Mouse (Mus musculus): ENCODE results near the gene Ccrl2. TPM values are rescaled to one million over a fixed set of nuclear protein-coding genes. Genes with fewer than 3 reads are reported as not detected.

Gene Ccrl2
- polyA plus RNA-seq, 1 experiment from 2014 or later = 0.68 TPM

DNA sequence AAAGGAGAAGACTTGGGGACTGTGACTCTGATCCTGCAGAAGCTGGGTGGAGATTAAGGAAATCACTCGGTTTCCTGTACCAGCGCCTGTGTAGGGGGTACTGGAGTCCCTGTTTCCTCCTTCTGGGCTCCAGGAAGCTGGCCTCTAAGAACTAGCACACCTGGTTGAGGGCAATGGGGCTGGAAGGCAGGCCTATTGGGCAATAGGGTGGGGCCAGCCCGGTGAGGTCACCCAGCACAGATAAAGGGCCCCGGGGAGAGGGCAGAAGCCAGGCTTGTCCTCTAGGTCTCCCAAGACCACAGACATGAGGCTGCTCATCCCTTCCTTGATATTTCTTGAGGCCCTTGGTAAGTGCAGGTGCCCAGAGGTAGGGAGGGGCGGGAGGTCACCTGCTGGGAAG lies 38.3 kb downstream of the Ccrl2 start, which contains the start of gene Ltf:
Gene Ltf (plus strand): TSS at position 250 of the 400 bp plus-strand sequence.
- ATAC-seq (ENCODE audit: low FRiP score) = no peak
- no peak within 1 kb of the TSS for H3K4me3 ChIP-seq (ENCODE audit: low read depth, low read length)
- H3K27ac ChIP-seq (ENCODE audit: low read depth, low read length) = no peak within 1 kb of the TSS
- H3K27me3 ChIP-seq (ENCODE audit: control insufficient read depth, insufficient read depth, low read length) = no peaks in the 10 kb centered on the region
- DNase-seq (ENCODE audit: low spot score) = no peak
- 80% methylated on average over 5 of the region's 5 CpGs for WGBS
- H3K4me1 ChIP-seq (replicated peaks; ENCODE audit: control insufficient read depth, insufficient read depth, low read length) = no peaks in the 10 kb centered on the region
- no peak within 1 kb of the TSS for H3K4me2 ChIP-seq (replicated peaks; ENCODE audit: low read depth, low read length)
- H3K9me3 ChIP-seq (ENCODE audit: control insufficient read depth, low read length) = no peaks in the 10 kb centered on the region
- no peaks in the 10 kb centered on the region for H3K36me3 ChIP-seq (ENCODE audit: control insufficient read depth, insufficient read depth, low read length)
- no peak within 1 kb of the TSS for H3K9ac ChIP-seq (ENCODE audit: low read depth, low read length)

GRCm38 (mm10) chr9:111015658-111016057 lies 41.7 kb downstream of the Ccrl2 start:
- DNase-seq (ENCODE audit: low spot score) (no peak), ATAC-seq (ENCODE audit: low FRiP score) (no peak)
- H3K9ac ChIP-seq (ENCODE audit: low read depth, low read length) = no peak overlapping the region
- H3K4me2 ChIP-seq (replicated peaks; ENCODE audit: low read depth, low read length) = no peak overlapping the region
- H3K4me1 ChIP-seq (replicated peaks; ENCODE audit: control insufficient read depth, insufficient read depth, low read length) = no peaks in the 10 kb centered on the region
- 84% methylated on average over 4 of the region's 4 CpGs for WGBS
- H3K27me3 ChIP-seq (ENCODE audit: control insufficient read depth, insufficient read depth, low read length) = no peaks in the 10 kb centered on the region
- H3K9me3 ChIP-seq (ENCODE audit: control insufficient read depth, low read length) = no peaks in the 10 kb centered on the region
- no peak overlapping the region for H3K4me3 ChIP-seq (ENCODE audit: low read depth, low read length)
- no peaks in the 10 kb centered on the region for H3K36me3 ChIP-seq (ENCODE audit: control insufficient read depth, insufficient read depth, low read length)
- no peak overlapping the region for H3K27ac ChIP-seq (ENCODE audit: low read depth, low read length)

- ATAC-seq (ENCODE audit: low FRiP score) = no peak
- Histone ChIP-seq H3K27ac (ENCODE audit: low read depth, low read length) (no peak overlapping the region), H3K4me2 (replicated peaks; ENCODE audit: low read depth, low read length) (no peak overlapping the region), H3K9ac (ENCODE audit: low read depth, low read length) (no peak overlapping the region), H3K27me3 (ENCODE audit: control insufficient read depth, insufficient read depth, low read length) (no peaks in the 10 kb centered on the region), H3K4me1 (replicated peaks; ENCODE audit: control insufficient read depth, insufficient read depth, low read length) (no peaks in the 10 kb centered on the region), H3K36me3 (ENCODE audit: control insufficient read depth, insufficient read depth, low read length) (no peaks in the 10 kb centered on the region), H3K9me3 (ENCODE audit: control insufficient read depth, low read length) (no peaks in the 10 kb centered on the region), H3K4me3 (ENCODE audit: low read depth, low read length) (no peak overlapping the region)
- DNase-seq (ENCODE audit: low spot score) = no peak
- WGBS = 76% methylated on average over 3 of the region's 3 CpGs
Observed at GRCm38 (mm10) chr9:111012041-111012440, 45.3 kb downstream of the Ccrl2 start.

GRCm38 (mm10) chr9:111011550-111011949 lies 45.8 kb downstream of the Ccrl2 start:
- Histone ChIP-seq H3K4me1 (replicated peaks; ENCODE audit: control insufficient read depth, insufficient read depth, low read length) (no peaks in the 10 kb centered on the region), H3K9me3 (ENCODE audit: control insufficient read depth, low read length) (no peaks in the 10 kb centered on the region), H3K27me3 (ENCODE audit: control insufficient read depth, insufficient read depth, low read length) (no peaks in the 10 kb centered on the region), H3K4me3 (ENCODE audit: low read depth, low read length) (no peak overlapping the region), H3K36me3 (ENCODE audit: control insufficient read depth, insufficient read depth, low read length) (no peaks in the 10 kb centered on the region), H3K27ac (ENCODE audit: low read depth, low read length) (no peak overlapping the region), H3K9ac (ENCODE audit: low read depth, low read length) (no peak overlapping the region), H3K4me2 (replicated peaks; ENCODE audit: low read depth, low read length) (no peak overlapping the region)
- DNase-seq (ENCODE audit: low spot score) (no peak), ATAC-seq (ENCODE audit: low FRiP score) (no peak)
- 77% methylated on average over 9 of the region's 9 CpGs for WGBS

DNA sequence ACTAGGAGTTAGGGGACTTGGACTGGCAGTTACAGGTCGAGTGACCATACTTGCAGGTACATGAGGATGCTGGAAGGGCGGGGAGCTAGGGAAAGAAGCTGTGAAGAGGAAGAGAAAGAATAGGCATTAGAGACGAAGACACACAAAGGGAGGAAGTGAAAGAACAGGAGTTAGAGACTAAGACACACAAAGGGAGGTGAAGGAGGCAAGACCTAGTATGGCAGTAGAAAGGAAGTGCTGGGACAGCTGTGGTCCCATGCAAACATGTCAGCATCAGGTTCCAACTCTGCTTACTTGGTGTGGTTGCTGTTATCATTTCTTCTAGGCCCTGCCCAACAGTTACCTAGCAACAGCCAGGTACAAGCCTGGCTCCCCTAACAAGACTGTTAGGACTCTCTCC lies 47.6 kb downstream of the Ccrl2 start:
- Histone ChIP-seq H3K4me3 (ENCODE audit: low read depth, low read length) (no peak overlapping the region), H3K27ac (ENCODE audit: low read depth, low read length) (no peak overlapping the region), H3K27me3 (ENCODE audit: control insufficient read depth, insufficient read depth, low read length) (no peaks in the 10 kb centered on the region), H3K4me2 (replicated peaks; ENCODE audit: low read depth, low read length) (no peak overlapping the region), H3K9me3 (ENCODE audit: control insufficient read depth, low read length) (no peaks in the 10 kb centered on the region), H3K9ac (ENCODE audit: low read depth, low read length) (no peak overlapping the region), H3K4me1 (replicated peaks; ENCODE audit: control insufficient read depth, insufficient read depth, low read length) (no peaks in the 10 kb centered on the region), H3K36me3 (ENCODE audit: control insufficient read depth, insufficient read depth, low read length) (no peaks in the 10 kb centered on the region)
- 73% methylated on average over 3 of the region's 3 CpGs for WGBS
- no peak for DNase-seq (ENCODE audit: low spot score)
- no peak for ATAC-seq (ENCODE audit: low FRiP score)

- WGBS = 92% methylated on average over 2 of the region's 2 CpGs
- no peak overlapping the region for H3K4me2 ChIP-seq (replicated peaks; ENCODE audit: low read depth, low read length)
- H3K27ac ChIP-seq (ENCODE audit: low read depth, low read length) = no peak overlapping the region
- no peak overlapping the region for H3K4me3 ChIP-seq (ENCODE audit: low read depth, low read length)
- no peaks in the 10 kb centered on the region for H3K27me3 ChIP-seq (ENCODE audit: control insufficient read depth, insufficient read depth, low read length)
- H3K9me3 ChIP-seq (ENCODE audit: control insufficient read depth, low read length) = no peaks in the 10 kb centered on the region
- DNase-seq (ENCODE audit: low spot score) (no peak), ATAC-seq (ENCODE audit: low FRiP score) (no peak)
- no peaks in the 10 kb centered on the region for H3K36me3 ChIP-seq (ENCODE audit: control insufficient read depth, insufficient read depth, low read length)
- H3K9ac ChIP-seq (ENCODE audit: low read depth, low read length) = no peak overlapping the region
- no peaks in the 10 kb centered on the region for H3K4me1 ChIP-seq (replicated peaks; ENCODE audit: control insufficient read depth, insufficient read depth, low read length)
Observed at GRCm38 (mm10) chr9:111006544-111006943, 50.8 kb downstream of the Ccrl2 start.

Other genes with a start within 250 kb of the Ccrl2 start
- not detected in 2 replicates for gene Prss44, start 243.5 kb downstream of the Ccrl2 start, polyA plus RNA-seq (2014; fragmentation: Nextera tagmentation; extraction: Ambion mirVana)
- not detected in 2 replicates for gene Prss43, start 230.8 kb downstream of the Ccrl2 start, polyA plus RNA-seq (2014; fragmentation: Nextera tagmentation; extraction: Ambion mirVana)
- gene Prss45, start 222.9 kb downstream of the Ccrl2 start, polyA plus RNA-seq (2014; fragmentation: Nextera tagmentation; extraction: Ambion mirVana) = 0.13 TPM in 1 of 2 replicates, not detected in the other
- gene Prss46, start 213.0 kb downstream of the Ccrl2 start, polyA plus RNA-seq (2014; fragmentation: Nextera tagmentation; extraction: Ambion mirVana) = not detected in 2 replicates
- gene Prss50, start 199.6 kb downstream of the Ccrl2 start, polyA plus RNA-seq (2014; fragmentation: Nextera tagmentation; extraction: Ambion mirVana) = 0.14 and 0.31 TPM in 2 replicates
- gene Als2cl, start 177.6 kb downstream of the Ccrl2 start, polyA plus RNA-seq (2014; fragmentation: Nextera tagmentation; extraction: Ambion mirVana) = 1.0 and 1.1 TPM in 2 replicates
- 0.18 and 0.34 TPM in 2 replicates for gene Tmie, start 177.4 kb downstream of the Ccrl2 start, polyA plus RNA-seq (2014; fragmentation: Nextera tagmentation; extraction: Ambion mirVana)
- gene Fam240a, start 140.7 kb downstream of the Ccrl2 start, polyA plus RNA-seq (2014; fragmentation: Nextera tagmentation; extraction: Ambion mirVana) = not detected in 2 replicates
- gene Tdgf1, start 111.4 kb downstream of the Ccrl2 start, polyA plus RNA-seq (2014; fragmentation: Nextera tagmentation; extraction: Ambion mirVana) = not detected in 2 replicates
- 0.06 and 0.21 TPM in 2 replicates for gene Lrrc2, start 106.0 kb downstream of the Ccrl2 start, polyA plus RNA-seq (2014; fragmentation: Nextera tagmentation; extraction: Ambion mirVana)
- 0.21 TPM in 1 of 2 replicates, not detected in the other for gene Rtp3, start 66.9 kb downstream of the Ccrl2 start, polyA plus RNA-seq (2014; fragmentation: Nextera tagmentation; extraction: Ambion mirVana)
- 0.95 TPM in 1 of 2 replicates, not detected in the other for gene Ltf, start 38.2 kb downstream of the Ccrl2 start, polyA plus RNA-seq (2014; fragmentation: Nextera tagmentation; extraction: Ambion mirVana)
- 52.2 and 57.4 TPM in 2 replicates for gene Lrrfip2, start 60.1 kb upstream of the Ccrl2 start, polyA plus RNA-seq (2014; fragmentation: Nextera tagmentation; extraction: Ambion mirVana)
- gene Mlh1, start 214.3 kb upstream of the Ccrl2 start, polyA plus RNA-seq (2014; fragmentation: Nextera tagmentation; extraction: Ambion mirVana) = 38.5 and 45.5 TPM in 2 replicates
- 36.3 and 43.5 TPM in 2 replicates for gene Epm2aip1, start 214.4 kb upstream of the Ccrl2 start, polyA plus RNA-seq (2014; fragmentation: Nextera tagmentation; extraction: Ambion mirVana)

All from hindbrain, embryonic 11.5 days (tissue).